Mouse (Mus musculus) bone marrow, adult 2 months (tissue): Measurements from ENCODE around the gene Gm49369. TPM values are rescaled to one million over a fixed set of nuclear protein-coding genes. Genes with fewer than 3 reads are reported as not detected.
"Not testable (repeated sequence)": the region's sequence is repeated elsewhere in the genome, so short reads cannot be mapped to it uniquely, and the experiment has no call there.

Experiments used
- H3K27ac ChIP-seq: fragments of 200-500 bp; 2 replicates; pipeline ENCODE4 v1.5.1; 2012; ENCODE audit warnings: low read depth, mild to moderate bottlenecking, control low read depth, inconsistent platforms, low read length; ENCODE audit not compliant: control insufficient read depth, poor library complexity, insufficient read depth
- H3K4me1 ChIP-seq: fragments of 200-500 bp; 2 replicates; pipeline ENCODE4 v1.6.1; 2011; ENCODE audit warnings: low read length; ENCODE audit not compliant: control insufficient read depth, insufficient read depth
- H3K4me3 ChIP-seq: fragments of 200-500 bp; replicated peaks from 2 replicates; pipeline ENCODE3; 2011; ENCODE audit warnings: mild to moderate bottlenecking, low read depth, low read length, control low read depth; ENCODE audit not compliant: control insufficient read depth
- CTCF ChIP-seq: fragments of 200-500 bp; IDR thresholded peaks from 2 replicates; pipeline ENCODE4 v1.5.1; 2011; ENCODE audit warnings: low read length, control low read depth; ENCODE audit not compliant: control insufficient read depth, insufficient read depth
- POLR2A ChIP-seq: fragments of 200-500 bp; IDR thresholded peaks from 2 replicates; pipeline ENCODE4 v1.6.1; 2011; ENCODE audit warnings: low read depth, mild to moderate bottlenecking, control low read depth, low read length, borderline replicate concordance; ENCODE audit not compliant: control insufficient read depth
- WGBS: fragments of 180-500 bp; shearing (Covaris S2); methylation state at CpG from one replicate; pipeline ENCODE4 v1.1.7; 2018; 5-methylcytosine and 5-hydroxymethylcytosine counted together
- polyA plus RNA-seq: library from polyadenylated mRNA; stranded (reverse); fragments of >200 nt; gene quantifications from 2 replicates; pipeline ENCODE4 v1.2.4, GENCODE M21; 2011; ENCODE audit warnings: low replicate concordance; ENCODE audit not compliant: missing spikeins, insufficient read depth, insufficient read length

Gene Gm49369
- polyA plus RNA-seq, 1 experiment = not detected

- WGBS = 86% methylated on average over 3 of the region's 3 CpGs
- H3K27ac ChIP-seq = no peak overlapping the region
- TF ChIP-seq CTCF (no peak), POLR2A (no peak)
- H3K4me3 ChIP-seq = no peak overlapping the region
- H3K4me1 ChIP-seq = peaks cover 3% of the 10 kb centered on the region; the same call in 1 of the 2 replicates
Measured at GRCm38 (mm10) chr7:142416225-142416624, 33.8 kb upstream of the Gm49369 start.

DNA sequence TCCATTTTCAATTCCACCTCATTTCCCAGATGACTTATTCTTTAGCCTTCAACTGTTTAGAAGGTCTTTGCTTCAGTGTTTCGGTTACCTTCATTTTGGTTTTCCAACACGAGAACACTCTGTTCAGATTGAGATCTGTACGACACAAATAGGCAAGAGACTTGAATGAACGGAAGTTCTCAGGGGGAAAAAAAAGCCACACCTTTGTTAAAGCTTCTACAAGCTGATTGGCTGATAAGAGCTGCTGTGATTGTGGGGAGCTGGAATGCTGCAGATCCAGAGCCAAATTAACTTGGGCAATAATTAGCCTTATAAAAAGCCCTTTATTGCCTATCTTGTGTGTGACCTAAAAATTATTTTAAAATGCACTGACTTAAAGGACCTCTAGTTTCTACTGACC, 32.8 kb upstream of the Gm49369 start:
- Histone ChIP-seq H3K4me3 (no peak overlapping the region), H3K27ac (no peak overlapping the region), H3K4me1 (peaks cover 1% of the 10 kb centered on the region)
- TF ChIP-seq POLR2A = no peak
- TF ChIP-seq CTCF = no peak
- 68% methylated on average over 4 of the region's 4 CpGs for WGBS

GRCm38 (mm10) chr7:142413285-142413684, 30.8 kb upstream of the Gm49369 start:
- Histone ChIP-seq H3K4me1 (no peaks in the 10 kb centered on the region; the same call in none of the 2 replicates), H3K27ac (no peak overlapping the region), H3K4me3 (no peak overlapping the region)
- TF ChIP-seq POLR2A (no peak), CTCF (no peak)
- WGBS = 60% methylated on average over 6 of the region's 6 CpGs

DNA sequence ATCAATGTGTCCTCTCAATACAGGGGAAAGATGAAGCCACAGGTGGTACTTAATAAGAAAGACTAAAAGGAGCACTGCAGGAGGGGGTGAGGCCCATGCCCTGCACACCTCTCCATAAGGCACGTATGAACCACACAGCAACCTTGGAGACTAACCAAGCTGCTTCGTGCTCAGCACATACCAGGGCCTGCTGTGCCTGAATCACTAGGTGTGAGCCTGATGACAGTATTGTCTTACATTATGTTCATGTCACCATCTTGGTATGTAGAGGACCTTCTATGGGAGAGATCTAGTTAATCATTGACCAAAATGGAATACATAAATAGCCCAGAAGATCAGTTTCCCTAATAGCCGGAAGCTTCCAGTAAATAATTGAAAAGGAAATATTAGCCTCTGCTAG, 27.1 kb upstream of the Gm49369 start:
- no peak for TF ChIP-seq POLR2A
- TF ChIP-seq CTCF = no peak
- WGBS = 87% methylated on average over 3 of the region's 3 CpGs
- no peak overlapping the region for H3K27ac ChIP-seq
- no peaks in the 10 kb centered on the region; the same call in none of the 2 replicates for H3K4me1 ChIP-seq
- H3K4me3 ChIP-seq = no peak overlapping the region

DNA sequence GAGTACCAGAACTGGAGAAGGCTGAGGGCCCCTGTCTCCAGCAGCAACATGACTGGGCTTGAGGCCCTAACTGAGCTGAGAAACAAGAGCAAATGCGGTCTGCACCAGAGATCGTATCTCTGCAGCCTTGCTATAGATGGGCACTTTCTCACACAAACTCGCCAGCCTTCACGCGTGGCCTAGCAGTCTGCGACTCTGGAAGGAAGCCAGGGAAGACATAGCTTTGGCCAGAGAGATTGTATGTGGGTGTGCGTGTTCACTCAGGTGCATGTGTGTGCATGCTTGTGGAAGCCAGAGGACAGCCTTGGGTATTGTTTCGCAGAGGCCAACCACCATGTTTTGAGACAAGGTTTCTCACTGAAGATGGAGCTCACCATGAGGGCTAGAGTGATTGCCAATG, 26.2 kb upstream of the Gm49369 start:
- Histone ChIP-seq H3K4me3 (no peak overlapping the region), H3K4me1 (peaks cover 3% of the 10 kb centered on the region), H3K27ac (no peak overlapping the region)
- 90% methylated on average over 8 of the region's 8 CpGs for WGBS
- TF ChIP-seq CTCF (no peak), POLR2A (no peak)

GRCm38 (mm10) chr7:142407935-142408334, 25.5 kb upstream of the Gm49369 start:
- 50% methylated on average over 4 of the region's 4 CpGs for WGBS
- Histone ChIP-seq H3K4me3 (no peak overlapping the region), H3K4me1 (peaks cover 5% of the 10 kb centered on the region), H3K27ac (no peak overlapping the region)
- TF ChIP-seq CTCF = no peak
- no peak for TF ChIP-seq POLR2A

DNA sequence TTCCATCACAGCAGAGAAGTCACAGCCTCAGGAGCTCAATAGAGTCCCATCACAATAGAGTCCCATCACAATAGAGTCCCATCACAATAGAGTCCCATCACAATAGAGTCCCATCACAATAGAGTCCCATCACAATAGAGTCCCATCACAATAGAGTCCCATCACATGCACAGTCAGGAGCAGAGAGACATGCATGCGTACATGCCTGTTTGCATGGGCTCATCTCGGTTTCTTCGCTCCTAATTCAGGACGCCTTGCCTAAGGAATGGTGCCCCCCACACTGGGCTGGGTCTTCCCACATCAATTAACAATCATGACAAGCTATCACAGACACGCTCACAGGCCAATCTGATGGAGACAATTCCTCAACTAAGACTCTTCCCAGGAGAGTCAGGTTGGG, 22.7 kb upstream of the Gm49369 start:
- 94% methylated on average over 5 of the region's 5 CpGs for WGBS
- H3K4me1 ChIP-seq, H3K4me3 ChIP-seq, H3K27ac ChIP-seq: not testable (repeated sequence)

GRCm38 (mm10) chr7:142403591-142403990, 21.1 kb upstream of the Gm49369 start:
- peaks cover 13% of the 10 kb centered on the region for H3K4me1 ChIP-seq
- no peak for TF ChIP-seq POLR2A
- no peak for TF ChIP-seq CTCF
- H3K4me3 ChIP-seq = no peak overlapping the region
- peak overlapping the region; percentile 59 for H3K27ac ChIP-seq
- whole genome bisulfite sequencing = 23% methylated on average over 4 of the region's 4 CpGs

DNA sequence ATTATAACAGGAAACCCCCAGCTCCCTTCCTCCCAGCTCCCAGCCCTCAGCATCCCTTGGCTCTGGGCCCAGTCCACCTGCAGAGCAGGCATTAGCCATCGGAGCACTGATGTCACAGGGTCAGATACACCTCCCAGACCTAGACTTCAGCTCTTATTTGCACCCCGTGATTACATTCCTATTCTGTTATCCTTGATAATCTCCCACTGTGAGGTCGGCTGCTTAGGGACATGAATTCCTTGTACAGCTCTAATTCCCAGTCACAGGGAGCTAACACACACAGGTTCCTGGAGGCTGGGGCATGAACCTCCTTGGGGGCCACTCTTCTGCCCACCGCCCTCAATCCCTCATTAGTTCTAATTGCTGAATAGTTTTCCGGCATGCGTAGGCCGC, 18.3 kb upstream of the Gm49369 start:
- TF ChIP-seq CTCF (no peak), POLR2A (no peak)
- WGBS = 84% methylated on average over 7 of the region's 7 CpGs
- H3K27ac ChIP-seq = no peak overlapping the region
- no peak overlapping the region for H3K4me3 ChIP-seq
- peaks cover 21% of the 10 kb centered on the region for H3K4me1 ChIP-seq
